In the genomic region with DNA sequence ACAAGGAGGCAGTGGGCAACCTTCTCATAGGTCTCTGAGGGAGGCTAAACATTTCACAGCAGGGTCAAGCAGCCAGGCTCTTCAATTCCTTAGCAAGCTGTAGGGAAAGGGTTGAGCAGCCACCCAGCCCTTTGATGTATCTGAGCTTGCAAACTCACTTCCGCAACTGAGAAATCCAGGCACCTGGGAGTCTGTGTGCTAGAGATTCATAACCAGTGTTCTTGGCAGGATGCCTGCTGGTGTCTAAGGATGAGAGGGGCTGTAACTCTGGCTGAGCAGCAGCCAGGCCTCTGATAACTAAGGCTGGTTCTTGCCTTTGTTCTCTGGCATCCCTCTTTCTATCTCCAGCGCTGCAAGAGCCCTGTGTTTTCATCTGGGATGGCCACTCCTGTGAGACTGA, we compare ENCODE assay signal across 15 mouse cellular contexts. TPM values are rescaled to one million over a fixed set of nuclear protein-coding genes. Genes with fewer than 3 reads are reported as not detected.
DNase-seq lines count a peak whose midpoint lies in the region; ATAC-seq and TF ChIP-seq lines count a peak whose summit lies in the region.
"Had no signal": no experiment of that assay in that cellular context is flagged by ENCODE, and none has a peak within 500 bp of the region (broad histone marks: within the 10 kb centered on the region; RNA-seq: fewer than 3 reads in every experiment).

No protein-coding gene starts in this region.

- H3K4me2 ChIP-seq in forebrain, embryonic 14.5 days (ENCODE audit: low read length): no peak overlapping the region
- no peak overlapping the region for H3K4me2 ChIP-seq in forebrain, embryonic 11.5 days (ENCODE audit: low read depth, low read length, severe bottlenecking)
- H3K4me2 ChIP-seq in lung, embryonic 16.5 days (ENCODE audit: low read depth, low read length): no peak overlapping the region
- H3K4me2 ChIP-seq: forebrain, embryonic 12.5 days; hindbrain, embryonic 15.5 days; midbrain, embryonic 15.5 days had no signal

- no peak overlapping the region for H3K27ac ChIP-seq in forebrain, embryonic 14.5 days (ENCODE audit: low read depth, low read length)
- no peak overlapping the region for H3K27ac ChIP-seq in forebrain, embryonic 11.5 days (ENCODE audit: low read depth, low read length)
- peak overlapping the region; percentile 59 for H3K27ac ChIP-seq in lung, embryonic 16.5 days (ENCODE audit: low read length)
- peak overlapping the region; percentile 86 for H3K27ac ChIP-seq in bone marrow, adult 2 months (ENCODE audit: control insufficient read depth, insufficient read depth, low read depth, low read length, poor library complexity)
- H3K27ac ChIP-seq: forebrain, embryonic 12.5 days; hindbrain, embryonic 15.5 days; liver, embryonic 14.5 days; midbrain, embryonic 15.5 days had no signal

- no peaks in the 10 kb centered on the region for H3K36me3 ChIP-seq in forebrain, embryonic 14.5 days (ENCODE audit: control insufficient read depth, insufficient read depth, low read length)
- H3K36me3 ChIP-seq in forebrain, embryonic 11.5 days (ENCODE audit: control insufficient read depth, insufficient read depth, low read length): no peaks in the 10 kb centered on the region
- no peaks in the 10 kb centered on the region for H3K36me3 ChIP-seq in lung, embryonic 16.5 days (ENCODE audit: control insufficient read depth, insufficient read depth, low read length)
- H3K36me3 ChIP-seq: forebrain, embryonic 12.5 days; hindbrain, embryonic 15.5 days; midbrain, embryonic 15.5 days had no signal

- intact Hi-C loops in left cerebral cortex, postnatal 4 days (cut with DNase I): no loop called here

- DNase-seq in forebrain, embryonic 14.5 days (ENCODE audit: low spot score): peak; percentile 16
- DNase-seq in forebrain, embryonic 11.5 days (ENCODE audit: low spot score): no peak
- no peak for DNase-seq in lung, adult 2 months
- DNase-seq in thymus, postnatal 0 days (ENCODE audit: low spot score): peak; percentile 65
- DNase-seq in left cerebral cortex, postnatal 4 days: no peak
- DNase-seq in spleen, postnatal 14 days (ENCODE audit: low spot score in 2 of 2): no peak
- DNase-seq: cerebellum, adult 11 months; gastrocnemius, postnatal 14 days; kidney, postnatal 14 days had no signal

- no peak for TF ChIP-seq POLR2A in lung, adult 2 months (IDR thresholded peaks at IDR 0.05; ENCODE audit: borderline replicate concordance, extremely low read depth, low read depth, low read length)
- no peak for TF ChIP-seq POLR2A in bone marrow, adult 2 months (IDR thresholded peaks at IDR 0.05; ENCODE audit: borderline replicate concordance, control insufficient read depth, low read depth, low read length)

- no peak overlapping the region for H3K4me3 ChIP-seq in forebrain, embryonic 14.5 days (ENCODE audit: low read depth, low read length)
- H3K4me3 ChIP-seq in forebrain, embryonic 11.5 days (ENCODE audit: low read depth, low read length): no peak overlapping the region
- H3K4me3 ChIP-seq in lung, embryonic 16.5 days (ENCODE audit: low read length): no peak overlapping the region
- H3K4me3 ChIP-seq in lung, adult 2 months (replicated peaks; ENCODE audit: extremely low read depth, low read depth, low read length): no peak overlapping the region
- no peak overlapping the region for H3K4me3 ChIP-seq in bone marrow, adult 2 months (replicated peaks; ENCODE audit: control insufficient read depth, low read depth, low read length)
- H3K4me3 ChIP-seq: forebrain, embryonic 12.5 days; hindbrain, embryonic 15.5 days; midbrain, embryonic 15.5 days had no signal

- H3K27me3 ChIP-seq in forebrain, embryonic 14.5 days (replicated peaks; ENCODE audit: control insufficient read depth, insufficient read depth, low read length): no peaks in the 10 kb centered on the region
- H3K27me3 ChIP-seq in forebrain, embryonic 11.5 days (ENCODE audit: control insufficient read depth, insufficient read depth, low read length): no peaks in the 10 kb centered on the region
- H3K27me3 ChIP-seq in lung, embryonic 16.5 days (ENCODE audit: control insufficient read depth, insufficient read depth, low read depth, low read length): no peaks in the 10 kb centered on the region
- H3K27me3 ChIP-seq: hindbrain, embryonic 15.5 days; midbrain, embryonic 15.5 days had no signal

- no peak overlapping the region for H3K9ac ChIP-seq in forebrain, embryonic 14.5 days (ENCODE audit: low read length)
- H3K9ac ChIP-seq in forebrain, embryonic 11.5 days (ENCODE audit: low read length): no peak overlapping the region
- H3K9ac ChIP-seq in lung, embryonic 16.5 days (ENCODE audit: low read length): no peak overlapping the region
- H3K9ac ChIP-seq: forebrain, embryonic 12.5 days; hindbrain, embryonic 15.5 days; liver, embryonic 14.5 days; midbrain, embryonic 15.5 days had no signal

- ATAC-seq in forebrain, embryonic 14.5 days: no peak
- ATAC-seq in forebrain, embryonic 11.5 days (replicated peaks; ENCODE audit: low FRiP score): no peak
- ATAC-seq in lung, embryonic 16.5 days (ENCODE audit: low read depth): peak; percentile 61
- ATAC-seq: midbrain, embryonic 15.5 days had no signal

- no peak for TF ChIP-seq CTCF in lung, adult 2 months (IDR thresholded peaks at IDR 0.05; ENCODE audit: insufficient read depth, low read length)
- TF ChIP-seq CTCF in bone marrow, adult 2 months (IDR thresholded peaks at IDR 0.05; ENCODE audit: control insufficient read depth, insufficient read depth, low read length): no peak

- 48% methylated on average over 2 of the region's 2 CpGs for WGBS in forebrain, embryonic 14.5 days
- 46% methylated on average over 2 of the region's 2 CpGs for WGBS in forebrain, embryonic 11.5 days
- WGBS in lung, embryonic 16.5 days: 15% methylated on average over 2 of the region's 2 CpGs
- WGBS in lung, adult 2 months: 35% methylated on average over 2 of the region's 2 CpGs
- WGBS in bone marrow, adult 2 months: 19% methylated on average over 2 of the region's 2 CpGs

- no peaks in the 10 kb centered on the region for H3K9me3 ChIP-seq in forebrain, embryonic 14.5 days (replicated peaks; ENCODE audit: control insufficient read depth, low read length)
- H3K9me3 ChIP-seq in forebrain, embryonic 11.5 days (ENCODE audit: control insufficient read depth, low read length): no peaks in the 10 kb centered on the region
- no peaks in the 10 kb centered on the region for H3K9me3 ChIP-seq in lung, embryonic 16.5 days (ENCODE audit: control insufficient read depth, low read length)
- H3K9me3 ChIP-seq: forebrain, embryonic 12.5 days; hindbrain, embryonic 15.5 days; midbrain, embryonic 15.5 days had no signal

- no peaks in the 10 kb centered on the region for H3K4me1 ChIP-seq in forebrain, embryonic 14.5 days (ENCODE audit: control insufficient read depth, insufficient read depth, low read length)
- H3K4me1 ChIP-seq in forebrain, embryonic 11.5 days (replicated peaks; ENCODE audit: control insufficient read depth, insufficient read depth, low read length): no peaks in the 10 kb centered on the region
- peaks cover under 1% of the 10 kb centered on the region for H3K4me1 ChIP-seq in lung, embryonic 16.5 days (replicated peaks; ENCODE audit: control insufficient read depth, insufficient read depth, low read length)
- no peaks in the 10 kb centered on the region for H3K4me1 ChIP-seq in lung, adult 2 months (ENCODE audit: control insufficient read depth, insufficient read depth, low read length)
- peaks cover 8% of the 10 kb centered on the region; the same call in 1 of the 2 replicates for H3K4me1 ChIP-seq in bone marrow, adult 2 months (ENCODE audit: control insufficient read depth, insufficient read depth, low read length)
- H3K4me1 ChIP-seq: forebrain, embryonic 12.5 days had no signal

RNA-seq across cellular contexts. Expression of gene Rrp12, which starts 5.7 kb away (rescaled TPM):
- 8.4 and 12.8 TPM in 2 replicates for polyA plus RNA-seq in forebrain, embryonic 14.5 days (2014; fragmentation: Nextera tagmentation; extraction: Ambion mirVana)
- 24.3 and 26.1 TPM in 2 replicates for polyA plus RNA-seq in forebrain, embryonic 11.5 days (2014; fragmentation: Nextera tagmentation; extraction: Ambion mirVana)
- 9.9 and 11.4 TPM in 2 replicates for polyA plus RNA-seq in lung, embryonic 16.5 days (2015; fragmentation: Nextera tagmentation; extraction: Ambion mirVana)
- polyA plus RNA-seq in lung, adult 2 months (2012; rRNA removed): 4.1 and 5.5 TPM in 2 replicates
- polyA plus RNA-seq in bone marrow, adult 2 months (2011; ENCODE audit: insufficient read depth, insufficient read length, low replicate concordance, missing spikeins): 5.8 and 12.5 TPM in 2 replicates
- 11.3 and 12.4 TPM in 2 replicates for polyA plus RNA-seq in thymus, postnatal 0 days (2015; fragmentation: Nextera tagmentation; extraction: Ambion mirVana)
- 10 to 100 TPM; 33.0 to 33.5 TPM for total RNA-seq in left cerebral cortex, postnatal 4 days (2021)

RNA-seq across cellular contexts. Expression of gene Pgam1, which starts 10.0 kb away (rescaled TPM):
- polyA plus RNA-seq in forebrain, embryonic 14.5 days (2014; fragmentation: Nextera tagmentation; extraction: Ambion mirVana): 505 and 522 TPM in 2 replicates
- 901 and 961 TPM in 2 replicates for polyA plus RNA-seq in forebrain, embryonic 11.5 days (2014; fragmentation: Nextera tagmentation; extraction: Ambion mirVana)
- polyA plus RNA-seq in lung, embryonic 16.5 days (2015; fragmentation: Nextera tagmentation; extraction: Ambion mirVana): 609 and 641 TPM in 2 replicates
- 123 and 169 TPM in 2 replicates for polyA plus RNA-seq in lung, adult 2 months (2012; rRNA removed)
- polyA plus RNA-seq in bone marrow, adult 2 months (2011; ENCODE audit: insufficient read depth, insufficient read length, low replicate concordance, missing spikeins): 47.1 and 160 TPM in 2 replicates
- 251 and 275 TPM in 2 replicates for polyA plus RNA-seq in thymus, postnatal 0 days (2015; fragmentation: Nextera tagmentation; extraction: Ambion mirVana)
- total RNA-seq in left cerebral cortex, postnatal 4 days (2021): 100 to 1,000 TPM; 288 to 313 TPM

RNA-seq across cellular contexts. Expression of gene Exosc1, which starts 31.5 kb away (rescaled TPM):
- 69.0 and 76.2 TPM in 2 replicates for polyA plus RNA-seq in forebrain, embryonic 14.5 days (2014; fragmentation: Nextera tagmentation; extraction: Ambion mirVana)
- polyA plus RNA-seq in forebrain, embryonic 11.5 days (2014; fragmentation: Nextera tagmentation; extraction: Ambion mirVana): 83.9 and 87.5 TPM in 2 replicates
- polyA plus RNA-seq in lung, embryonic 16.5 days (2015; fragmentation: Nextera tagmentation; extraction: Ambion mirVana): 60.0 and 65.9 TPM in 2 replicates
- 12.2 and 16.0 TPM in 2 replicates for polyA plus RNA-seq in lung, adult 2 months (2012; rRNA removed)
- polyA plus RNA-seq in bone marrow, adult 2 months (2011; ENCODE audit: insufficient read depth, insufficient read length, low replicate concordance, missing spikeins): 16.4 and 24.6 TPM in 2 replicates
- 86.9 and 90.8 TPM in 2 replicates for polyA plus RNA-seq in thymus, postnatal 0 days (2015; fragmentation: Nextera tagmentation; extraction: Ambion mirVana)
- 10 to 100 TPM; 30.8 to 36.8 TPM for total RNA-seq in left cerebral cortex, postnatal 4 days (2021)

RNA-seq across cellular contexts. Expression of gene Zdhhc16, which starts 31.6 kb away (rescaled TPM):
- polyA plus RNA-seq in forebrain, embryonic 14.5 days (2014; fragmentation: Nextera tagmentation; extraction: Ambion mirVana): 77.2 and 83.7 TPM in 2 replicates
- 70.7 and 76.6 TPM in 2 replicates for polyA plus RNA-seq in forebrain, embryonic 11.5 days (2014; fragmentation: Nextera tagmentation; extraction: Ambion mirVana)
- polyA plus RNA-seq in lung, embryonic 16.5 days (2015; fragmentation: Nextera tagmentation; extraction: Ambion mirVana): 82.3 and 84.4 TPM in 2 replicates
- 67.4 and 91.5 TPM in 2 replicates for polyA plus RNA-seq in lung, adult 2 months (2012; rRNA removed)
- 27.4 and 59.8 TPM in 2 replicates for polyA plus RNA-seq in bone marrow, adult 2 months (2011; ENCODE audit: insufficient read depth, insufficient read length, low replicate concordance, missing spikeins)
- 67.3 and 67.8 TPM in 2 replicates for polyA plus RNA-seq in thymus, postnatal 0 days (2015; fragmentation: Nextera tagmentation; extraction: Ambion mirVana)
- 10 to 100 TPM; 67.6 to 72.9 TPM for total RNA-seq in left cerebral cortex, postnatal 4 days (2021)

RNA-seq across cellular contexts. Expression of gene Frat2, which starts 53.8 kb away (rescaled TPM):
- polyA plus RNA-seq in forebrain, embryonic 14.5 days (2014; fragmentation: Nextera tagmentation; extraction: Ambion mirVana): 7.2 and 8.6 TPM in 2 replicates
- 10.4 and 14.1 TPM in 2 replicates for polyA plus RNA-seq in forebrain, embryonic 11.5 days (2014; fragmentation: Nextera tagmentation; extraction: Ambion mirVana)
- polyA plus RNA-seq in lung, embryonic 16.5 days (2015; fragmentation: Nextera tagmentation; extraction: Ambion mirVana): 2.8 and 3.3 TPM in 2 replicates
- 3.3 and 4.3 TPM in 2 replicates for polyA plus RNA-seq in lung, adult 2 months (2012; rRNA removed)
- 4.5 and 9.7 TPM in 2 replicates for polyA plus RNA-seq in bone marrow, adult 2 months (2011; ENCODE audit: insufficient read depth, insufficient read length, low replicate concordance, missing spikeins)
- polyA plus RNA-seq in thymus, postnatal 0 days (2015; fragmentation: Nextera tagmentation; extraction: Ambion mirVana): 12.1 and 16.0 TPM in 2 replicates
- 10 to 100 TPM; 13.3 to 14.1 TPM for total RNA-seq in left cerebral cortex, postnatal 4 days (2021)

Comparison
In these comparisons a context has a peak if more than half of its experiments do, and no peak if none do; other contexts are left out.
1. DNase-seq: peak in forebrain, embryonic 14.5 days (single experiment) and thymus, postnatal 0 days (single experiment); none in forebrain, embryonic 11.5 days (single experiment), lung, adult 2 months (single experiment), left cerebral cortex, postnatal 4 days (single experiment) and spleen, postnatal 14 days (0 of 2).
2. H3K27ac ChIP-seq: peak in lung, embryonic 16.5 days (single experiment) and bone marrow, adult 2 months (single experiment); none in forebrain, embryonic 14.5 days (single experiment) and forebrain, embryonic 11.5 days (single experiment).